Mouse (Mus musculus): ENCODE measurements at regions not wholly inside any gene's neighbourhood (a gene's known extent, or its start where the extent isn't known, plus 50 kb on each side); places are given as distances from the start of the nearest gene placed in this dataset.

DNA sequence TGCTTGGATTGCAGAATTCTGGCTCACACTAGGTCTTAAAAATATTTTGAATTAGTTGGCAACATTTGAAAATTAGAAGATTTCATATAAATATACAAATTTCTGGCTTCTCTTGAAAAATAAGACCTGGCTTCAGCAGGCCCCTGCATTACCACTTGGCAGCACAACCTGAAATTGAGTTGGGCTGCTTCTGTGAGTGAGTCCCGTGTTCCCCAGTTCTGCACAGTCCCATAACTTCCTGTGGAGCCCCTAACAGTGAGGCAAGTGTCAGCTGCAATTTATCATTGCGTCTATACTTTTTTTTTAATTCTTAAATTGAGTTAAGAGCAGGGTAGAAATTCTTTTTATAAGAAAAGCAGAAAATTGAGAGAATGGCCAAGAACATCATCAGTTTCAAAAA lies 164.8 kb downstream of the En1 start:
- TF ChIP-seq POLR2A (IDR thresholded peaks at IDR 0.05; ENCODE audit: borderline replicate concordance, extremely low read depth, insufficient read depth, insufficient read length, poor library complexity, severe bottlenecking) (no peak), CTCF (IDR thresholded peaks at IDR 0.05; ENCODE audit: borderline replicate concordance, extremely low read depth, insufficient read depth, insufficient read length) (no peak)
